Mouse (Mus musculus) intestine, embryonic 15.5 days (tissue): ENCODE measurements around the gene Tent4b. TPM values are rescaled to one million over a fixed set of nuclear protein-coding genes. Genes with fewer than 3 reads are reported as not detected.

ENCODE experiments used
- ATAC-seq: fragments of 200-750 bp; cut with Nextera tagmentation; 2 replicates; pipeline ENCODE4 v1.8.0; 2017; ENCODE audit warnings: moderate TSS enrichment, moderate library complexity
- H3K27ac ChIP-seq: fragments of 300-500 bp; sonication (generic); 2 replicates; pipeline ENCODE4 v1.5.1; 2015; ENCODE audit warnings: mild to moderate bottlenecking, inconsistent platforms
- H3K27me3 ChIP-seq: fragments of 300-500 bp; sonication (generic); replicated peaks from 2 replicates; pipeline ENCODE4 v1.6.1; 2015; ENCODE audit warnings: inconsistent platforms
- H3K36me3 ChIP-seq: fragments of 300-500 bp; sonication (generic); 2 replicates; pipeline ENCODE4 v1.6.1; 2015; ENCODE audit warnings: inconsistent platforms
- H3K4me1 ChIP-seq: fragments of 300-500 bp; sonication (generic); replicated peaks from 2 replicates; pipeline ENCODE4 v1.6.1; 2015; ENCODE audit warnings: inconsistent platforms
- H3K4me2 ChIP-seq: fragments of 300-500 bp; sonication (generic); replicated peaks from 2 replicates; pipeline ENCODE4 v1.6.1; 2015; ENCODE audit warnings: mild to moderate bottlenecking, inconsistent platforms
- H3K4me3 ChIP-seq: fragments of 300-500 bp; sonication (generic); replicated peaks from 2 replicates; pipeline ENCODE4 v1.5.1; 2015; ENCODE audit warnings: inconsistent platforms
- H3K9ac ChIP-seq: fragments of 300-500 bp; sonication (generic); 2 replicates; pipeline ENCODE4 v1.6.1; 2015; ENCODE audit warnings: inconsistent platforms
- H3K9me3 ChIP-seq: fragments of 300-500 bp; sonication (generic); 2 replicates; pipeline ENCODE4 v1.6.1; 2016; ENCODE audit warnings: inconsistent platforms
- WGBS: fragments of 180-500 bp; shearing (Covaris S2); methylation state at CpG from one replicate; pipeline ENCODE4 v1.1.7; 2015; 5-methylcytosine and 5-hydroxymethylcytosine counted together
- polyA plus RNA-seq: library from polyadenylated mRNA; unstranded; fragments of >200 nt; fragmentation: Nextera tagmentation; extraction: Ambion mirVana; gene quantifications from 2 replicates; pipeline ENCODE4 v1.2.1, GENCODE M21; 2015

Gene Tent4b
- polyA plus RNA-seq, 1 experiment from 2014 or later: 6.3 TPM

DNA sequence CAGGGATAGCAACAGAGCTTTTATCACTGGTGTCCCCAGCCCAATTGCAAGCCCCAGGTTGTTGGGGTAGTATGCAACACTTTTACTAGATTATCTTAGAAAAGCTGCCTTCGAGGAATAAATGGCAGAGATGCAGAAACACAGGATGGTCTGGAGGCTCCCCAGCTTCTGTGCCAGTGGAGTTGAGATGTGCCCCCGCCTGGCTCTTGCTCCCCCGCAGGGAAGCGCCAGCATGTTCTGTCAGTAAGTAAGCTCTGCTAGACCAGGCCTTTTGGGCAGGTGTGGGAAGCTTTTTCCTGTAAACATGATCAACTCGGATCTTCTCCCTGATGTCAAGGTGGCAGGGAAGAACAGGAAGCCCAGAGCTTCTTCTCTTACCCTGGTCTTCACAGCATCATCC, 40.3 kb downstream of the Tent4b start:
- no peaks in the 10 kb centered on the region for H3K4me1 ChIP-seq
- no peak overlapping the region for H3K4me2 ChIP-seq
- no peaks in the 10 kb centered on the region for H3K36me3 ChIP-seq
- H3K27me3 ChIP-seq: no peaks in the 10 kb centered on the region
- ATAC-seq: no peak
- H3K27ac ChIP-seq: no peak overlapping the region
- 90% methylated on average over 5 of the region's 5 CpGs for WGBS
- H3K9ac ChIP-seq: no peak overlapping the region
- H3K9me3 ChIP-seq: no peaks in the 10 kb centered on the region
- no peak overlapping the region for H3K4me3 ChIP-seq

- H3K4me3 ChIP-seq: no peak overlapping the region
- no peak overlapping the region for H3K9ac ChIP-seq
- H3K4me2 ChIP-seq: no peak overlapping the region
- ATAC-seq: no peak
- 78% methylated on average over 4 of the region's 4 CpGs for WGBS
- no peaks in the 10 kb centered on the region for H3K4me1 ChIP-seq
- H3K27ac ChIP-seq: no peak overlapping the region
- H3K27me3 ChIP-seq: no peaks in the 10 kb centered on the region
- no peaks in the 10 kb centered on the region for H3K9me3 ChIP-seq
- H3K36me3 ChIP-seq: 0 out of 2 replicates have a peak, but pooled peaks cover 5% of the 10 kb centered on the region
Measured at GRCm38 (mm10) chr8:88241871-88242270, 42.9 kb downstream of the Tent4b start.

DNA sequence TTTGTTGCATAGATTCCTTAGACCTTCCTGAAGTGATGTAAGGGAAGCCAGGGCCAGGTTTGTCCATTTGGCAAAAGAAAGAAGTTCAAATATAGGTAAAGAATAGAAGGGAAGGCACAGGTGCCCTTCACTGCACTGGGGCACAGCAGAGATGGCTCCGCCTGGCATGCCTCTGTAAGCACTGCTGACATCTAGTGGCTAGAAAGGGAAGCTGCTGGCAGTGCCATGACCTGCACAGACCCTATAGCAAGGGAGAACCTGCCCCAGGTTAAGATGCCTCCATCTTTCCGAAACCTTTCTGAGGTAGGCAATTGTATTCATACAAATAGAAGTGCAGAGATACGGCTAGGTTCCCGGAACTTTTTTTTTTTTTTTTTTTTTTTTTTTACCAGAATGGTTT, 45.3 kb downstream of the Tent4b start:
- WGBS: 81% methylated on average over 4 of the region's 4 CpGs
- peaks cover 6% of the 10 kb centered on the region; the same call in 1 of the 2 replicates for H3K36me3 ChIP-seq
- H3K4me1 ChIP-seq: no peaks in the 10 kb centered on the region
- ATAC-seq: peak; percentile 77; the same call in 1 of the 2 replicates
- no peak overlapping the region for H3K9ac ChIP-seq
- H3K4me3 ChIP-seq: no peak overlapping the region
- H3K27me3 ChIP-seq: no peaks in the 10 kb centered on the region
- no peaks in the 10 kb centered on the region for H3K9me3 ChIP-seq
- no peak overlapping the region for H3K4me2 ChIP-seq
- no peak overlapping the region for H3K27ac ChIP-seq

DNA sequence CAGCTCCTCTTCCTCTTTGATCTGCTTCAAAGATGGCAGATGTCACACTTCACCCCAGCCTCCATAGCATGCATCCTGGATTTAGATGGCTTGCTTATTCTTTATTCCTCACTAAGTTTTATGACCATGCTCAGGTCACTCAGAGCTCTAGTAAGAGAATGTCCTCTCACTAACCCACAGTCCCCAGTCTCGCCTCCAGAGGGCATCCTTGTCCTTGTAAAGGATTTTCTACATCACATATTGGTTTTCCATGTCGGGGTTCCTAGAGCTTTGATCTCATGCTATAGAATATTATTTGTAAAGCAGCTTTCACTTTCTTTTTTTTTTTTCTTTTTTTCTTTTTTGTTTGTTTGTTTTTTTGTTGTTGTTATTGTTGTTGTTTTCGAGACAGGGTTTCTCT, 53.8 kb downstream of the Tent4b start:
- Histone ChIP-seq H3K27me3 (no peaks in the 10 kb centered on the region), H3K36me3 (peaks cover 17% of the 10 kb centered on the region; the same call in 1 of the 2 replicates), H3K9ac (no peak overlapping the region), H3K4me1 (no peaks in the 10 kb centered on the region), H3K9me3 (no peaks in the 10 kb centered on the region), H3K4me3 (no peak overlapping the region), H3K27ac (no peak overlapping the region), H3K4me2 (no peak overlapping the region)
- ATAC-seq: no peak
- 75% methylated on average over 3 of the region's 3 CpGs for WGBS

GRCm38 (mm10) chr8:88254957-88255356, 55.9 kb downstream of the Tent4b start:
- H3K9ac ChIP-seq: no peak overlapping the region
- ATAC-seq: no peak
- 88% methylated on average over 7 of the region's 7 CpGs for WGBS

GRCm38 (mm10) chr8:88258024-88258423, 59.0 kb downstream of the Tent4b start:
- H3K4me3 ChIP-seq: no peak overlapping the region
- 0 out of 2 replicates have a peak, but pooled peaks cover 3% of the 10 kb centered on the region for H3K4me1 ChIP-seq
- H3K9ac ChIP-seq: no peak overlapping the region
- no peak for ATAC-seq
- 60% methylated on average over 6 of the region's 6 CpGs for WGBS
- H3K4me2 ChIP-seq: no peak overlapping the region
- H3K36me3 ChIP-seq: 0 out of 2 replicates have a peak, but pooled peaks cover 2% of the 10 kb centered on the region
- no peak overlapping the region for H3K27ac ChIP-seq
- no peaks in the 10 kb centered on the region for H3K27me3 ChIP-seq
- no peaks in the 10 kb centered on the region for H3K9me3 ChIP-seq

More at GRCm38 (mm10) chr8:88254957-88255356, 55.9 kb downstream of the Tent4b start:
- Histone ChIP-seq H3K4me1 (no peaks in the 10 kb centered on the region), H3K4me3 (no peak overlapping the region), H3K4me2 (no peak overlapping the region), H3K27me3 (no peaks in the 10 kb centered on the region), H3K36me3 (peaks cover 12% of the 10 kb centered on the region; the same call in 1 of the 2 replicates), H3K27ac (no peak overlapping the region), H3K9me3 (no peaks in the 10 kb centered on the region)

GRCm38 (mm10) chr8:88258544-88258943, 59.5 kb downstream of the Tent4b start:
- H3K9me3 ChIP-seq: no peaks in the 10 kb centered on the region
- H3K27ac ChIP-seq: no peak overlapping the region
- H3K4me2 ChIP-seq: no peak overlapping the region
- H3K9ac ChIP-seq: no peak overlapping the region
- 85% methylated on average over 11 of the region's 11 CpGs for WGBS
- H3K4me1 ChIP-seq: 0 out of 2 replicates have a peak, but pooled peaks cover 6% of the 10 kb centered on the region
- ATAC-seq: no peak
- H3K4me3 ChIP-seq: no peak overlapping the region
- H3K27me3 ChIP-seq: no peaks in the 10 kb centered on the region
- H3K36me3 ChIP-seq: 0 out of 2 replicates have a peak, but pooled peaks cover 2% of the 10 kb centered on the region

DNA sequence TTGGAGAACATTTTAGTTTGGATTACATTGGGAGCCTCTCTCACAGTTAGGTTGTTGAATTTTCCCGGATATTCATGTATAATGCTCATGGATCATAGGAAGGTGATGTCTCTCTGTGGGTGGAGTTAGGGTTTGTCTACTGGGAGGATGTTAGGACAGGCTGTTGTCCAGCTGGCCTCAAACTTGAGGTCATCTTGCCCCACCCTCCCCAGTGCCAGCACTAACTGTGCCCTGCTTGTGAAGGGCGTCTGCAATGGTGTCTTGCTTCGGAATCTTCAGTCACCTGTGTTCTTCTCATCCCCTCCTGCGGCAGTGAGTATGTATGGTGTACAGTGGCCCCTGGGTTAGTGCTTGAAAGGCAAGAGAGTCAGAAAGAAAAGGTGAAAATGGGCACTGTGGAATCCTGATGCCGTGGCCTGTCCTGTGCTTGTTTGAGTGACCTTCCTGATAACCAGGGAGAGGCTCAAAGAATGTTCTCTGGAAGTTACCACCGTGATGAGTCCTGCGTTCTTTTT, 61.5 kb downstream of the Tent4b start:
- Histone ChIP-seq H3K27ac (no peak overlapping the region), H3K4me3 (no peak overlapping the region), H3K4me1 (0 out of 2 replicates have a peak, but pooled peaks cover 6% of the 10 kb centered on the region), H3K9ac (no peak overlapping the region), H3K27me3 (no peaks in the 10 kb centered on the region), H3K36me3 (0 out of 2 replicates have a peak, but pooled peaks cover 2% of the 10 kb centered on the region), H3K4me2 (no peak overlapping the region), H3K9me3 (no peaks in the 10 kb centered on the region)
- no peak for ATAC-seq
- 86% methylated on average over 7 of the region's 7 CpGs for WGBS

DNA sequence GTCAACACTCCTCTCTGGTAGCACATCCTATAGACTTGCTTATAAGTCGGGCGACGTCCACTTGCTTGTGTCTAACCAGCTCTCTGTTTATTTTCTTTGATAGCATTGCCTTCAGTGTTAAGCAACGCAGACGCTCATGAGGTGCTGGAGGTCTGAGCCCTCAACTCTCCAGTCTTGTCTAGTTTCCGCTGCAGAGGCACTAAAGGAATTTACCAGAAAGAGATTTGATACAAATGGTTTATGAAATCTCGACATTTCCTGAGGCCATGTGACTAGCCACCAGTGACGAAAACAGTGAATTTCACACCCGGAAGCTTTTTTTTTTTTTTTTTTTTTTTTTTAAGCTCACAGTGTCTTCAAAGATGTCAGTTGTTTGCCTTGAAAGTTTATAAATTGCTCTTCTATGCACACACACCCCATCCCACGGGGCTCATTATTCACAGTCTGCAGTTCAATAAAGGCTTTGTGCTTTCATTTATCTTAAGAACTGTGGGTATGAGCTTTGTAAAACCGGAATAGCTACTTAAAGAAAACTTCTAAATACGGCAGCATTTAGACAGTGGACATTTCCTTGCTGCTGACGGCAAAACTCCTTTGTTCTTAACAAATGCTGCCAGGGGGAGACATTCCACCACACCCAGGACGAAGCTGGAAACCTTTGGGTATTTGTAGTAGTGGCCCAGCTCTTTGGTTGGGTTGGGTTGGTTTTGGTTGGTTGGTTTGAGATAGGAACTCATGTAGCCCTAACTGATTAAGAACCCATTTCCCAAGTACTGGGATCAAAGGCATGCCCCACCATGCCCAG, 64.0 kb downstream of the Tent4b start:
- no peak overlapping the region for H3K9ac ChIP-seq
- no peak overlapping the region for H3K27ac ChIP-seq
- no peak overlapping the region for H3K4me3 ChIP-seq
- 0 out of 2 replicates have a peak, but pooled peaks cover 6% of the 10 kb centered on the region for H3K4me1 ChIP-seq
- ATAC-seq: no peak
- 24% methylated on average over 14 of the region's 14 CpGs for WGBS
- 0 out of 2 replicates have a peak, but pooled peaks cover 1% of the 10 kb centered on the region for H3K27me3 ChIP-seq
- H3K9me3 ChIP-seq: no peaks in the 10 kb centered on the region
- no peak overlapping the region for H3K4me2 ChIP-seq
- H3K36me3 ChIP-seq: 0 out of 2 replicates have a peak, but pooled peaks cover 2% of the 10 kb centered on the region

- H3K4me2 ChIP-seq: no peak overlapping the region
- WGBS: 15% methylated on average over 2 of the region's 2 CpGs
- no peak overlapping the region for H3K9ac ChIP-seq
- H3K9me3 ChIP-seq: no peaks in the 10 kb centered on the region
- 0 out of 2 replicates have a peak, but pooled peaks cover 6% of the 10 kb centered on the region for H3K4me1 ChIP-seq
- no peak for ATAC-seq
- H3K27ac ChIP-seq: no peak overlapping the region
- H3K27me3 ChIP-seq: 0 out of 2 replicates have a peak, but pooled peaks cover 4% of the 10 kb centered on the region
- 0 out of 2 replicates have a peak, but pooled peaks cover 2% of the 10 kb centered on the region for H3K36me3 ChIP-seq
- no peak overlapping the region for H3K4me3 ChIP-seq
Measured at GRCm38 (mm10) chr8:88265511-88265910, 66.5 kb downstream of the Tent4b start.

GRCm38 (mm10) chr8:88266170-88266800, 67.3 kb downstream of the Tent4b start:
- H3K27ac ChIP-seq: no peak overlapping the region
- ATAC-seq: peak; percentile 70
- no peaks in the 10 kb centered on the region for H3K9me3 ChIP-seq
- 42% methylated on average over 10 of the region's 10 CpGs for WGBS
- no peak overlapping the region for H3K4me3 ChIP-seq
- H3K4me2 ChIP-seq: no peak overlapping the region
- H3K27me3 ChIP-seq: peaks cover 4% of the 10 kb centered on the region; the same call in 1 of the 2 replicates
- H3K36me3 ChIP-seq: no peaks in the 10 kb centered on the region
- H3K9ac ChIP-seq: no peak overlapping the region
- 0 out of 2 replicates have a peak, but pooled peaks cover 6% of the 10 kb centered on the region for H3K4me1 ChIP-seq

DNA sequence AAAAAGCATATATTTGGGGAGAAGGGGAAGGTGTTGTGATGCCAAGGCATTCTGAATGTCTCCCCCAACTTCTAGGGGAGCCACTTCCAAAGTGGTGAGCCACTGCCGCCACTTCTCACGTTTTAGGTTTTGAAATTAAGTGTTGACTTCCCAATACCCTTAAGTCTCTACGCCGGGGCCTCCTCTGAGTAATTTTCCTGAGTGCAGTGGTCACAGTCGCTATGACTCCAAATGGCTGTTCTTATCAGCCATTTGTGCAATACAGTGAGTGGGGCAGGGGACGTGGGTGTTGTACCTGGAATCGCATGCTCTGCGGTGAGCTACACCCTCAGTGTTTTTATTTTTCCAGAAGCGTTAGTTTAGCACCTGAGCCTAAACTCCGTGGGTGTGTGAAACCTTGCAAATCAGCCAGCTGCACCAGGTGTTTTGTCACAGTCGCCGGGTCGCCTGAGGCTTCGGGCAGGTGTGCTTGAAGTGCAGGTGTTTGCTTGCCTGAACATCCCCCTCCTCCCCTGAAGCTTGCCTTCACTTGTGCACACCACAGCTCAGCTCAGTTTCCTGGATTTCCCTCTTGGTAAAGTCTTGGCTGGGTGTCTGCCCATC, 67.9 kb downstream of the Tent4b start:
- Histone ChIP-seq H3K9me3 (no peaks in the 10 kb centered on the region), H3K4me1 (0 out of 2 replicates have a peak, but pooled peaks cover 7% of the 10 kb centered on the region), H3K27me3 (peaks cover 4% of the 10 kb centered on the region; the same call in 1 of the 2 replicates), H3K4me2 (no peak overlapping the region), H3K9ac (no peak overlapping the region), H3K4me3 (no peak overlapping the region), H3K27ac (no peak overlapping the region), H3K36me3 (no peaks in the 10 kb centered on the region)
- no peak for ATAC-seq
- WGBS: 83% methylated on average over 14 of the region's 14 CpGs
